Mouse (Mus musculus): Measurements from ENCODE around the gene Phf23.

The Phf23 gene

DNA sequence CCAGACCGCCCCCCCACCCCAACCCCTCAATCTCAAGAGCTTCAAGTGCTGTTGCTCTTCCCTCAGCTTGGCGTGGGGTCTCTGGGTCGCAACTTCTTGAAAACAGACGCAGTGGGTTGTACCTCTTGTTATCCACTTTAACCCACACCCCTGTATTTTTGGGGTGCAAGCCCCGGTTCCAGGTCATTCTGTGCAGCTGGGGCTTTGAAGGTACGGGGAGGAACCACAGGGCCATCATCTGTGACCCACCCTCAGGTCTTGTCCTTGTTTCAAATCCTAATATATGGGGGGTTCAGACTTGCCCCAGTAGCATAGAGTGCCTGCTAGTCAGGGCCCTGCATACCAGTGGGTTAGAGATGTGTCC is 28.6 kb downstream of the Phf23 start:
- DNase-seq, result no peak

DNA sequence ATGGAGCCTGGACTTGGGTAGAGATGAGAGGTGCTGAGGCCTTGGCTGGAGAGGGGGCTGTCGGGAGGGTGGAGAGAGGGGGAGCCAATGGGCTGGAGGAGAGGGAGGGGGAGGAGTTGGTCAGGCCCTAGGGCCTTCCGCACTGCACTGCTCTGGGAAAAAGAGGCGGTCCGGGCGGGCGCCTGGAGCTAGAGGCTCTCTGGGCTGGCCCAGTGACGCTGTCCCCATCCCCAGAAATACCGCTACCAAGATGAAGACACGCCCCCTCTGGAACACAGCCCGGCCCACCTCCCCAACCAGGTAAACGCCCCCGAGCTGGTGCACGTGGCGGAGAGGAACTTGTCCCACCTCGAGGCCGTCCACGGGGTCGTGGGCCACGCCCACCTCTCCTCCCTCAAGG is 31.1 kb downstream of the Phf23 start:
- DNase-seq, result peak; percentile 26 to 40

DNA sequence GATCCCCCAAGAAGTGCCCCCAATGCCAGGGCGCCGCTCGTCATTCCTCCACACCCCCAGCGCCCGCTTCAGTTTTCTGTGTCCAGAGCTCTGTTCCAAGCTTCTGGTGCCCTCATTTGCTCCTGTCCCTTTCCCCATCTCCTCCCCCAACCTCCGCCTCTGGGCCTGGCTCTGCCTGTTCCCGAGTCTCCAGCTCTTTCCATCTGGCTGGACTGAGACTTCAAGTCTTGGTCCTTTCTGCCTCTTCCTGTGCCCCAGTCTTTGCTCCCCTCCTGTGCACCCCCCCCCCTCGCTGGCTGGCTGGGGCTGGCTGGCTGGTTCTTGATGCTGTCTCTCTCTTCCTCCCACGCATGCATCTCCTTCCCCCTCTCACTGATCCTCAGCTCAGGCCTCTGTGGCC is 31.8 kb downstream of the Phf23 start:
- no peak for DNase-seq

DNA sequence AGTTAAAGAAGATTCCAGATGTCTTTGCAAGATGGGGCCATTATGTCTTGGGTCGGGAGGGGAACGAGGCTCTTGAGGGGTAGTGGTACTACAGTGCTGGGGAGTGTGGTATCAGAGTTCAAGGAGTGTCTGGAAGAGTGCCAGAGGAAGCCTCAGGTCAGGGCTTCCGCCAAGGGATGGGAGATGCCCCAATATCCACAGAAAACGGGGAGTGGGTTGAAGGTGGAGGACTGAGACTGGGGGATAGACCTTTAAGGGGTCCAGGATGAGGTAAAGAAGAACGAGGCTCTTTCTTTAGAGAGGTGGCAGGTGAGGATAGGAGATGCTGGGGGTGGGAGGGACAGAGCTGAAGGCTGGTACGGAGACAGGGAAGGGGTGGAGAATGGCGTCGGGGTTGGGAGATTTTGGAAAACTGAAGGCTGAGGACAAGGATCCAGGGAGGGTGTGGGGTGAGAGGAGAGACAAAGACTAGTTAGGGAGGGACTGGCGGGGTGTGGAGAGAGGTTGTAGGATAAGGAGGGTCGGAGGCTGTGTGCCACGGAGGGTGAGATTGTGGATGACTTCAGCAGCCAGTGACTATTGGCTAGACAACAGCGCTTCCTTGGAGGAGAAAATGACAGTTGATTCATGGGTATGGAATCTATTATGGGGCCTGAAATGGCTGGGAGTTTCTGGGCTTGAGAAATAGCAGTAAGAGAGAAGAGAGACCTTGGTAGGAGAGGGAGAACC is 33.0 kb downstream of the Phf23 start:
- no peak for DNase-seq

DNA sequence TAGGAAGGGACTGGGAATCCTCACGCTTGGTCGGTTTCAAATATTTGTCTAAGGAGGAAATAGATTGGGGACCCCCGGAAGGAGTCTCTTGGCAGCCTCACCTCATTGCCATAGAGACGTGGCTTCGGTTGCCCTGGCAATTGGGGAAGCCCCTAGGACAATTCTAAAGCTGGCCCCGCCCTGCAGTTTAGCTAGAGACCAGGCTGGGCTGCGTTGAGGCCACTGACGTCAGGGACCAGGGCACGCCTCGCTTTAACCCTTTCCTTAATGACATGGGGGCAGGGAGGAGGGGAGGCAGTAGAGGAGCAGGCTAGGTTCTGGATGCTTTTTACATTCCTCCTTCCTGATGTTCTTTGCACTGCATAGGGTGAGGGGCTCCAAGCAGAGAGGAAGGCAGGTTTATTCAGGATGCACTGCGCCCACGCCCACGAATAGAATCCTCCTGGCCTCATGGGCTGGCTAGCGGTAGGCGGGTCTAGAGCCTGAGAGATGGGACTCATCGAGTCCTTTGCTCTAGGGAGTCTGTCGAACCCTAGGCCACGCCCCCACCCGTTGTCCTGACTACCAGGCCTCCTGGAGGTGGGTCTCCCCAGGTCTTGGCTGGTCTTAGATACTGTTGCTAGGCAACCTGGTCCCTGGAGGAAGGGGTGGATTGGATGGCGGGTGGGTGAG is 33.7 kb downstream of the Phf23 start:
- DNase-seq, result peak; percentile 23 to 47

DNA sequence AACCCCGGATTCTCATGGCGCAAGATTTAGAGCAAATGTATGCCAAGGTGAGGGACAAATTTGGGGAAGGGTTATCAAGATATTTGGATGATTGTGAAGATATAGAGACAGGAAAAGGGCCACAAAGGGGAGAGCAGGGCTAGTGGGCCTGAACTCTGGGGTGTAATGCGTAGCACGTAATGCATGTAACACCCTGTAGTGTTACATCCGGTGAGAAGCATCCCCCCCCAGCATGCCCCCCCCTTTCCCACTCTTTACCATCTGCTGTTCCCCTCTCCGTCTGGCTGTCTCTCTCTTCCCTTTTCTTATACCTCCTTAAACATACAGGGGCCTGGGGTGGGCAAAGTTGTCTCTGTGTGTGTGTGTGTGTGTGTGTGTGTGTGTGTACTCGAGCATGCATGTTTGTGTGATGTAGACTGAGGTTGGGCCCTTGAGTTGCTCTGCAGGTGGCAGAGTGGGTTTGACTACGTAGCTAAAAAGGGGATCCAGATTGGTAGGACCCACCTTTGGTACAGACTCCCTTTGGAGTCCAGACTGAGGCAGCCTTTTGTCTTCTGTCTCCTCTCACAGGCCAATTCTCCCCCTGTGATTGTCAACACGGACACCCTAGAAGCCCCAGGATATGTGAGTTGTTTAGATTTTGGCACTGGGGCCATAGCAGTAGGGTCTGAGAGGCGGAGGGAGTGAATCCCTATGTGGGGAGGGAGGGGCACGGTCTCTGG is 34.4 kb downstream of the Phf23 start:
- DNase-seq, result no peak

DNA sequence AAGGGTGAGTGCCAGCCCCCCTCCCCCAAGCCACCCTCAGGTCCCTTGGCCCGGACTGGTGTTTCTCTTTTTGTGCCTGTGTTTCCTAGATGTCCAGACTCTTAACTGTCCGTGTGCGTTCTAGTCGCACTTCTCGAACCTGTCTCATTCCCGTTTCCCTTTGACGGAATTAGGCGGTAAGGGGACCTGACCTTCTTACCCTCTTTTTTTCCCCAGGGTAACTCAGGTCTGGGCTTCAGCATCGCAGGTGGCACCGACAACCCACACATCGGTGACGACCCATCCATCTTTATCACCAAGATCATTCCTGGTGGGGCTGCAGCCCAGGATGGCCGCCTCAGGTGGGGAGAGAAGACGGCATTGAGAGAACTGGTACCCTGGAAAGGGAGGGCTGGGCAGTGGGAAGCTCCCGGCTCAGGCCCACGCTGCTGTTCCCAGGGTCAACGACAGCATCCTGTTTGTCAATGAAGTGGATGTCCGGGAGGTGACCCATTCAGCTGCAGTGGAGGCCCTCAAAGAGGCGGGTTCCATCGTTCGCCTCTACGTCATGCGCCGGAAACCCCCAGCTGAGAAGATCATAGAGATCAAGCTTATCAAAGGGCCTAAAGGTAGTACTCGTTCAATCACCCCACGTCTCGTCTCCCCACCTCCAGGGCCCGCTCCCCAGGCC is 35.2 kb downstream of the Phf23 start:
- no peak for DNase-seq

DNA sequence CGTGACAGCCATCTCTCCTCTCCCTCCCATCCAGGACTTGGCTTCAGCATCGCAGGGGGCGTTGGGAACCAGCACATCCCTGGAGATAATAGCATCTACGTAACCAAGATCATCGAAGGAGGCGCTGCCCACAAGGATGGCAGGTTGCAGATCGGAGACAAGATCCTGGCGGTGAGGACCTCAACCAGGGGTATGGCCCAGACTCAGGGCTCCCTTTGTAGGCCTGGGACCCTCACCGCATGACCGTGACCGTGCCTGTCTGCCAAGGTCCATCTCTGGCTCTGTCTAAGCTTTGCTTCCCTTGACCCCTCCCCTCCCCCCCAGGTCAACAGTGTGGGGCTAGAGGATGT is 35.7 kb downstream of the Phf23 start:
- DNase-seq, result no peak

DNA sequence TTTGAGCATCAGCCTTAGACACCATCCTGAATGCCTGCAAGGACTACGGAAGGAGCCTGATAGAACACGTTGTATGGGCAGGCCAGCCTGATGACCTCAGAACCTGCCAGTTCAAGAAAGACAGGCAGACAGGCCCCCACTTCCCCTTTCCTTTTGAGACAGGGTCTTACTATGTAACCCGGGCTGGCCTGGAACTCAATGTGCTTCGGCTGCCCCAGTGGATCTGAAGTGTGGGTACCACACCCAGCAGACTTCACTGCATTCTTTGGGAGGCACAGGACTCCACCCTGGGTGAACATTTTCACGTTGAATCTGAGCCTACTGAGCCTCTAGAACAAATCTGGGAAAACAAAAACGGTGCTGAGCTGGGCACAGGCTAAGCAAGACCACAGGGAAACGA is 42.6 kb downstream of the Phf23 start:
- DNase-seq, result no peak

DNA sequence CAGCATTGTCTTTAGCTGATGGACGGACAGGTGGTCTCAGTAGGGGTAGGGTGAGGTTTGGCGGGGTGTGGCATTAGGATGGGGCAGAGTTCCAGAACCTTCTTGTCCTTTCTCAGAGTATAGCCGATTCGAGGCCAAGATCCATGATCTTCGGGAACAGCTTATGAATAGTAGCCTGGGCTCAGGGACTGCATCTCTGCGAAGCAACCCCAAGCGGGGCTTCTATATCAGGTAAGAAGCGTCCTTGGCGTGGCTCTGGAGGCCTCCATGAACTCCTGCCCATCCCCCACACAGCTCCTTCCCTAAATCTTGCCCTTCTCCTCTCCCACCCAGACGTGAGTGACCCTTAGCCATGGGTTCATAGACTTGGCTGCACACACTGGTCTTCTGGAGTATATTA is 44.1 kb downstream of the Phf23 start:
- DNase-seq, result no peak

DNA sequence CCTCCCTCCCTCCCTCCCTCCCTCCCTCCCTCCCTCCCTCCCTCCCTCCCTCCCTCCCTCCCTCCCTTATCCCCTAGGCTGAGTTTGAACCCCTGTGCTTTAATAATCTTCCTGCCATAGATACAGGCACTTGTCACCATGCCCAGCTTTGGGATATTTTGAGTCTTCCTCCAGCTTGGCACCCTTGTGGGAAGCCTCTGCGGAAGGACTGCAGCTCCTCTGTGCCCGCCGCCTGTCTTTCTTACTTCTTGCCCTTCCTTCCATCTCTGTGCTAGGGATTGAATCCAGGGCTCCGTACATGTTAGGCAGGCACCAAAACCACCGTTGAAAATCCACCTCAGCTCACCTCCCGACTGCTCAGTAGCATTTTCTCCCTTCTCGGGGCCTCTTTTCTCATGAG is 44.6 kb downstream of the Phf23 start:
- no peak for DNase-seq

DNA sequence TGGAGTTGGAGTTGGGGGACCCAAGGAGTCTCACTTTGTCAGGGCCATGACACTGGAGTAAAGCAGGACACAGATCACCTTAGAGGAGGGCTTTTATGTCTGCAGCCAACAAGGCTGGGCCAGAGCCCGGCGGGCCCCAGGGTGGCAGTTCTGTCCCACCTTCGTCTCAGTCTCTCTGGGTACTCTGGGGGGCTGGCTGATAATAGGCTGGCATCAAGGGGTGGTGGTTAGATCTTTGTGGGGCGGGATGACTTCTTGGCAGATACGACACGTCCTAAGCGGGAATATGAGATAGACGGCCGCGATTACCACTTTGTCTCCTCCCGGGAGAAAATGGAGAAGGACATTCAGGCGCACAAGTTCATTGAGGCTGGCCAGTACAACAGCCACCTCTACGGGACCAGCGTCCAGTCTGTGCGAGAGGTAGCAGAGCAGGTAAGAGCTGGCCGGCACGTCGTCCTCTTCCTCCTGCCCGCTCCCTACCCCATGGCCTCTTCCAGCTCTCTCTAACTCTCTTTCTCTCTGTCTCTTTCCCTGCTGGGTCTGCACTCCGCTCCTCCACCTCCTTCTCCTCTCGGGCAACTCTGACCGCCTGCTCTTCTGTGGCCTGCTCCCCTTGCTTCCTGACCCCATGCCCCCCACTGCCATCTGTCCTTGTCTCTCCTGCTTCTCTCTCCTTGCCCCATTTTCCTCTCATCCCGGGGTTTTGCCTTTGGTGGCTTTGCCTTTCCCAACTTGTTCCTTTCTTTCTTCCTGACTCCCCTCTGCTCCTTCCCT is 46.9 kb downstream of the Phf23 start:
- no peak for DNase-seq

DNA sequence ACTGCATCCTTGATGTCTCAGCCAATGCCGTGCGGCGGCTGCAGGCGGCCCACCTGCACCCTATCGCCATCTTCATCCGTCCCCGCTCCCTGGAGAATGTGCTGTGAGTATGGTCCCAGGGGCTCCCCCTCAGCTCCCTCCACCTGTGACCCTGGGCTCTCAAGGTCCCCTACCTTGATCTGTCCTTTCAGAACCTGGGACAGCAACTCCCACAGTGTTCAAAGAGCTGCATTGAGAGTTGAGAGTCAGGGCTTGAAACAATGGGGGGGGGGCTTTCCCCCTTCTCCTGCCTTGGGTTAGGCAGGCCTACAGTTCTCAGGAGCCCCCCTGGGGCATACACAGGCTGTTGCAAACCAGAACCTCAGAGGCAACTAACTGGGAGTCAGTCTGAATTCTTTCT is 48.1 kb downstream of the Phf23 start:
- DNase-seq, result no peak

DNA sequence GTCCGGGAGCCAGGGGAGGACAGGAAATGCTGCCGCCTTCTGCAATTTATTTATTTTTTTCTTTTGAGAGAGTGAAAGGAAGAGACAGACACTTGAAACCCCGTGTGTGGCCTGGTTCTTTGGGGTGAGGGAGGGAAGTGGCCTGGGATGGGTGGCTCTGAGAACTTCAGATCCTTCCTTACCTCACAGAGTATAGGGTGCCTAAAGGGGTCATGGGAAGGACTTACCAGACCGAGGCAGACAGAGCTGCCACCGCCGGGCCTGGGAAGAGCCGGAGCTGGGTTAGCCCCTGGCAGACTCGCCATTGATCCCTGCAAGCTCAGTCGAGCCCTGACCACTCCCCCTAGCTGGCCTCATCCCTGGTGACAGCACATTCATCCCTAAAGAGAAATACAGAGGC is 49.9 kb downstream of the Phf23 start:
- no peak for DNase-seq

DNA sequence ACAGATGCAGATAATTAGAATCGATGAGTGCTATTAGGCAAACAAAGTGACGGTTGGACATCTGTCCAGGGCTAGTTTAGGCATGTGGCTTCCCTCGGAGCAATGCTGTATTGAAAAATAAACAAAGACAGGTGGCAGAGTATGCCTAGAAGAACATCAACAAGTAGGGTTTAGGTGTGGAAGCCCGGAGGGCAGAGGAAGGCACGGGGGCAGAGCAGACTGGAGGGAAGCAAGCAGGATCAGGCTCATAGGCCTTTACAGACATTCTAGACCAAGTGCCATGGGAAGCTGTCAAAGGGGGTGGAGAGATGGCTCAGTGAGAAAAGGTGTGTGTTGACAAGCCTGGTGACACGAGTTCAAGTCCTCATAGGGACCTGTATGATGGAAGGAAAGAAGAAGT is 53.8 kb downstream of the Phf23 start:
- no peak for DNase-seq
